Mouse (Mus musculus) cerebellum, postnatal 25 days (tissue): ENCODE measurements at regions not wholly inside any gene's neighbourhood (a gene's known extent, or its start where the extent isn't known, plus 50 kb on each side); places are given as distances from the start of the nearest gene placed in this dataset.

Source experiments
- DNase-seq, 2 experiments: peaks; one replicate each; pipeline ENCODE4 v3.0.0; 2021; ENCODE audit warnings: mixed read lengths in 2 of 2

- DNase-seq: no peak
These were observed 196.0 kb upstream of the Jun start for GRCm38 (mm10) chr4:95247977-95248376.

GRCm38 (mm10) chr4:95249031-95249430 is 197.0 kb upstream of the Jun start:
- no peak for DNase-seq

GRCm38 (mm10) chr4:95250083-95250482 is 198.1 kb upstream of the Jun start:
- DNase-seq: no peak

GRCm38 (mm10) chr4:95269766-95270165 is 217.7 kb upstream of the Jun start:
- DNase-seq: no peak

GRCm38 (mm10) chr4:95270389-95270788 is 218.4 kb upstream of the Jun start:
- DNase-seq: no peak

- DNase-seq: no peak
These were observed 224.2 kb upstream of the Jun start for GRCm38 (mm10) chr4:95276231-95276630.

DNA sequence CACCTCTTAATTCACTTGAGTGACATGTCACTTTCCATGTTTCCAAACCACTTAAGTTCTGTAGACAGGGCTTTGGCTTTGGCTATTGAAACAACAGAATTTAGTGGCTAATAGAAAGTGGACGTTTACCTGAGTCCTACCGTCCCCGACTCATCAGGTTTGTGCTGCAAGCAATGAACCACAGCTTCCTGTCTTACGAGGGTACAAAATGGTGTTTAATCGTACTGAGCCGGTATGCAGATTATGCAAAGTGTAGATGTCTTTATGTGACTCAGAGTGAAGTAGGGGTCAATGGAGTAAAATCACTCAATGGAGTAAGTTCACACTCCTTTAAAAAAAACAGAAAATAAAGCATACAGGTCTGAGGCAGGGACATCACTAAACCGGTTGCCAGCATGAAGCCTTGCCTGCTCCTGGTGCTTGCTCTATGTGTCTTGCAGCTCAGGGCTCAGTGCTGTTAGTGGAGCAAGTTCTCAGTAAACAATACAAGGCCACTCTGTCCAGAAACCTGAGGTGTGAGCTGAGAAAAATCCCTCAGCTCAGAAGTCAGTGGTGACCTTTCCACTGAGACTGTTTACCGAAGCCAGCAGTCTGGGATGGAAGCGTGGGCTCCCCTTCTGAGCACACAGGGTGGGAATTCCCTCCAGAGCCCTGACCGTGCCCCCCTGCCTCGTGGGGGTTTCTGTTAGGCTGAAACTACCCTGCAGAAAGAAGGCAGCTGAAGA is 226.1 kb upstream of the Jun start:
- no peak for DNase-seq

GRCm38 (mm10) chr4:95278714-95279095 is 226.7 kb upstream of the Jun start:
- no peak for DNase-seq

DNA sequence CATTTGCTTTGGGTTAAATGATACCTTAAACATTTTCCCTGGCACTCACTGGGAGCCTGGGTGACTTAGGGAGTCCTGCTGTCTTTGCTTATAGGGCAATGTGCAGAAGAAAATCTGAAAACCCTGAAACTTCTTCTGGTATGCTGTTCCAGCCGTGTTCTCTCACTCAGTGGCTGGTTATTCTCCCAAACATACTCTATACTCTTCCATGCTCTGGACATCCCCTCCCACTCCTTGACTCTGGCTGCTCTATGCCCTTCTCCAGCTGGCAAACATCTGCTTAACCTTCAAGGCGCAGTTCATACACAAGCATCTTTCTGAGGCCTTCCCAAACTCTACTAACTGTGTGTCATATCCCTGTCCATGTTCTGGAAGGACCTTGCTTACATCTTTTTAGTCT is 227.2 kb upstream of the Jun start:
- DNase-seq: no peak

- no peak for DNase-seq
These were observed 230.1 kb upstream of the Jun start for GRCm38 (mm10) chr4:95282083-95282482.

DNA sequence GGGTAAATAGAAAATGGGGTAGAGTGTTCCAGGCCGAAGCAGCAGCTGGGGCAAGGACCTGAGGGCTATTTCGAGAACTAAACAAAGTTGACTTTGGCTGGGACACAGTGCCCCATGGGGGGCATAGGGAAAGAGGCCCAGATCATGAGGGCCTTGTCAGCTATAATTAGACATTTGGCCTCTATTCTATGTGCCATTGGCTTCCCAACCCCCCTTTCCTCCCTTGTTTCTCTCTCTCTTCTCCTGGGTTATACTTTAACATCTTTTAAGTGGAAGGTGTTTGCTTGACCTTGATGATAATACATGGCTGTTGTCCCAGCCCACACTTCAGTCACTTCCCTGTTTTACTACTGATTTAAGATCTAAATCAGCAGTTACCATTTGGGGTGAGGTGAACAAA is 231.8 kb upstream of the Jun start:
- DNase-seq: peak; percentile 17 to 18

DNA sequence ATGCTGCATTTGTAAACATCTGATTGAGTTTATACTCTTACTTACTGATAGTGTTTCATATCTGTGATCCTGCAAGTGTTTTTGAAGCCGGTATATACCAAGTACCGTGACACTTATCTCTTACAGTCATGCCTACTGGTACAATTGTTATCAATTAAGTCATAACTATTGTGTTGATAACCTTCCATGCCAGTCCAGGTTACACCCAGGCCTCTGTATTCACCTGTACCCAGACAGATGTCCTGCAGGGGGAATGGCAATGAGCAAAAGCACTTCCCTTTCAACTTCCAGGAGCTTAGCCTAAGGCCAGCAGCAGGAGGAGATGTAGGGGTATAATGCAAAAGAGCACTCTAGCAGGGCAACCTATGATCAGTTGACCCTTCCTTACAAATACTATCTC is 232.2 kb upstream of the Jun start:
- DNase-seq: no peak

DNA sequence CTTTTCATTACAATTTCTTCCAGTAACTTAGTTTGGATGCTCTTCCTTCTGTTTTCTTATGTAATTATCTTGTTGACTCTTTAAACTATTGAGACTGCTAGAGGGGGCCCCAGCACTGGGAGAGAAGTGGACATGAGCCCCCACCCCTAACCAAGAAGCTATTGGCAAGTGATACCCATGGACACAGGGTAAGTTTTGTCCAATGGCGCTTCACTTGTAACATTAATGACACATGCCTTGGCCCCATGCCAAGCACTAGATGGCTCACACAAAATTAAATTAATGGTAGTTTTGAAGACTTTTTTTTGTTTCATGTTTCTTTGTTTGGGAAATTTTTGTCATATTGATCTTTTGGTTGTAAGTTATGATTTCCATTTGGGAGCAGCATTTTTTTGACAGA is 232.7 kb upstream of the Jun start:
- DNase-seq: no peak

- DNase-seq: no peak
These were observed 238.3 kb upstream of the Jun start for GRCm38 (mm10) chr4:95290321-95290720.

DNA sequence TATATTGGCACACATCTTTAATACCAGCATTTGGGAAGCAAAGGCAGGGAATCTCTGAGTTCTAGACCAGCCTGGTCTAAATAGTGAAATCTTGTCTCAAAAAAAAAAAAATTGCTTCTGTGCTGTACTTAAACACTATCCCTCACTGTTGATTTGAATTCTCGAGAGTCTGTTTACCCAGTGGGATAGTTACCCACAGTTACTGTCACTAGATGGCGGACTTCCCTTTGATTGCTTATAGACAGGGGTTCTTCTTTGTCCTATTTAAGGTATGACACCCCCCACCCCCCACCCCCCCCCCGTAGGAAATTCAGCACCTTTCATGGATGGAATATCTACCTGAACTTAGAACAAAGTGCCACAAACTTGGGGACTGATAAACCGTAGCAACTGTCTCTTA is 242.1 kb upstream of the Jun start:
- DNase-seq: no peak

DNA sequence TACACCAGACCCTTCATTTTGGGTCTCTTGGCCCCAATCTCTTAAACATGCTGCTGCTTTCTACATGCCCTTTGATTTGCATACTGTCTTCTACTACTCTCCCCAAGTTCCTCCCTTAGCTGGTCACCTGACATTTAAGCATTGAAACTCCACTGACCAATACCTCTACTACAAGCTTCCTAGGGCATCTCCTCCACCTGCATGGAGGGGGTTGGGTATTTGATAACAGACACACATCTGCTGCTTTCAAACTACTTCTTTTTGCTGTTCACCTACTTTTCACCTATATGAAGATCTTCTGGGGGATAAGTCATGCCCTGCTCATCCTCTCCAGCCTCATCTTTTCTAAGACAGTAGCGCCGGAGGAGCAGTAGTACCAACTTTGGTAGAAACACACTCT is 249.9 kb upstream of the Jun start:
- DNase-seq: no peak

DNA sequence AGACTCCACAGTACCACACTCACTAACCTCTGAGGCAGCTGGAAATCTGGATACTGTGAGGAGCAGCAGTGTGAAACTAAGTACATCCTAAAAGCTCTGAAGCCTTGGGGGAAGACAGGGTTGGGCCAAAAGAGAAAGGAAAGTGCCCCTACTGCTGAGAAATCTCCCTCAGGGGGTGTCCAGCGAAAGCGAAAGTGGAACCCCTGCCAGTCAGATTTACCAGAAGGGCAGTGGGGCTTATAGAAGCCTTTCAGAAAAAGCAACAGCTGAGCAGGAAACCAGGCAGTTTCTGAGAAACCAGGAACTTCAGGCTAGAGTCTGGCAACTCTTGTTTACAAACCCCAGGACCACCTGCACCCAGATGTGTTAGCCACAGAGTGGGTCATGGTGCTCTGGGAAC is 251.3 kb upstream of the Jun start:
- DNase-seq: no peak

GRCm38 (mm10) chr4:95304006-95304405 is 252.0 kb upstream of the Jun start:
- DNase-seq: no peak

DNA sequence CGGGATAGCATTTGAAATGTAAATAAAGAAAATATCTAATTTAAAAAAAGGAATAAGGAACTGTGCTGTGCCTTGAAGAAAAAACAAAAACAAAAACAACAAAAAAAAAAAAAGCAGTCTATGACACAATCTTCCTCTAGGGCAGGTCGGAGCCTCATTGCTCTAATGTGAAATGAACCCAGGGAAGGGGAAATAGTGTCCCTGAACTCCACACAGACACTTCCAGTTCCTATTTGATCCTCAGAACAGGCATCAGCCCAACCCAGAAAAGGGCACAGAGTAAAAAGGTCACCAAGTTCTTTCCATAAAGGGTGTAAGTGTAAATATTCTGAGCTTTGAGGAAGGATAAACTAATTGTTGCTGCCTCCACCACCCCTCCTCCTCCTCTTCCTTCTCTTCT is 250.2 kb upstream of the Fggy start:
- no peak for DNase-seq

DNA sequence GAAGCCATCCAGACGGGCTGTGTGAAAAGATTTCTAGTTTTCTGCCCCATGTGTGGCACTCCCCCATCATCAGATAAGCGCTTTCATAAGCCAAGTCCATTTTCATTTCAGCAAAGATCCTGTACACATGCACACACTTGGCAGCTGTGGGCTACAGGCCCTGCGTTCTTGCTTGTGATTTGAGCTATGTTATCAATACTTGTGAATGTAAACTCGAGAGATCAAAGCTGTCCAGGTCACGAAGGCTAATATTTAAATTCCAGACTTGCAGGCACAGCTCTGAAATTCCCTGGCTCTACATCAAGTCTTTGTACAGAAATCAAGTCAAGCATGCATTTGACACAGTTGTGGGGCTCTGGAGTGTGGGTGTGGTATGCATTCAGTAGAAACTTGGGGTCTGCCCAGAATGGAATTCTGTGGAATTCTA is 248.8 kb upstream of the Fggy start:
- no peak for DNase-seq

GRCm38 (mm10) chr4:95310410-95310809 is 246.9 kb upstream of the Fggy start:
- DNase-seq: no peak

GRCm38 (mm10) chr4:95317821-95318290 is 239.5 kb upstream of the Fggy start:
- peak in 1 of 2 experiments; percentile 4 for DNase-seq

DNA sequence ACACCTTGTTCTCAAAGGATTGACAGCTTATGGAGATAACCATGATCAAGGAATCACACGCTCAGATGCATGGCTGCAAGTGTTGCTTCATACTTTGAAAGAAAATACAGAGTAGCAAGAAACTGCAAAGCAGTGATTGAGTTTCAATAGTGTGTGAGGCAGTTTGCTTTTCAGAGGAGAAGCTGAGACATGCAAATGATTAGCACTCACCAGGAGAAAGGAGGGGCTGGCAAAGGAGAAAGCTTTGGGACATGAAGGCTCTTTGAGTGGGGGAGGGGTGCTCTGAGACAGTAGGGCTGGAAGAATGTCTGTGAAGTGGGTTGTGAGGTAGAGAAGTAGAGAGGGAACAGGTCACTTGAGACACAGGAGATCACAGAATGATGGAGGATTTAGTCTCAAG is 238.7 kb upstream of the Fggy start:
- DNase-seq: no peak

DNA sequence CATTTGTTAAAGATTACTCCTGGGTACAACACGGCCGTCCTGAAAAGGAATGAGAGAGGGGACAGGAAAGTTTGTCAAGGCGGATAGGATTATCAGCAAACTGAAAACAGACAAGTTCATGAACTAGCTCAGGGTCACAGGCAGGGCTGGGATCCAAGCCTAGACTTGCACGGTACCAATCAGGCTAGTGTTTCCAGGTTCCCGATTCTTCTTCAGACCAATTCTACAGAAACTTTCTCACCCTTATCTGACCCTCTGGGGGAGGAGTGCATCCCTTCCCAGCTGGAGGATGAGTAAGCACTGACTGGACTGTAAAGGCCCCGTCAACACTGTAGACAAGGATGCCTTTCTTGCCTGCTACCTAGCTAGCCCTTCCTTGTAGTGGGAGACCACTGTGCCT is 238.3 kb upstream of the Fggy start:
- no peak for DNase-seq

GRCm38 (mm10) chr4:95325861-95326260 is 231.4 kb upstream of the Fggy start:
- no peak for DNase-seq
